Mouse (Mus musculus): Measurements from ENCODE around the gene Slc2a2.

Slc2a2 gene

GRCm38 (mm10) chr3:28697797-28698196 is at the start of gene Slc2a2:
Gene Slc2a2, plus strand, starts transcription at chr3:28697903.
- DNase-seq (ENCODE audit: extremely low spot score, low spot score): no peak

GRCm38 (mm10) chr3:28652574-28652973 is 45.1 kb upstream of the Slc2a2 start:
- DNase-seq (ENCODE audit: extremely low spot score, low spot score): no peak

DNA sequence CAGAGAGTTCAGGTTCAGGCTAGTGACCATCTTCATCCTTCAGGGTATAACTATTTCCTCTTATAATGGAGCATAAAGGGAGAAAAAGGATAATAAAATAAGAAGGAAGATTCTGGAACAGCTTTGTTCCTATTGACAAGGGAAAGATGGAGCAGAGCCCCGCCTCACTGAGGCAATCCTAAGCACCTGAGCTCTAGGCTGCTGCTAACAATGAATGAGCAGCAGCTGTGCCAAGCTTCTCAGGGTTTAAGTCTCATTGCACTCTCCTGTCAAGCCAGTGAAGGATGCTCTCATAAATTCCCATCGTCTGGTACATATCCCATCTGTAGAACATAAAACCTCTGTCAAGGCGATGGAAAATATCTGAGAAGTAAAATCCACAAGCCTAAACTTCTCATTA is 44.7 kb upstream of the Slc2a2 start:
- no peak for DNase-seq (ENCODE audit: extremely low spot score, low spot score)

DNA sequence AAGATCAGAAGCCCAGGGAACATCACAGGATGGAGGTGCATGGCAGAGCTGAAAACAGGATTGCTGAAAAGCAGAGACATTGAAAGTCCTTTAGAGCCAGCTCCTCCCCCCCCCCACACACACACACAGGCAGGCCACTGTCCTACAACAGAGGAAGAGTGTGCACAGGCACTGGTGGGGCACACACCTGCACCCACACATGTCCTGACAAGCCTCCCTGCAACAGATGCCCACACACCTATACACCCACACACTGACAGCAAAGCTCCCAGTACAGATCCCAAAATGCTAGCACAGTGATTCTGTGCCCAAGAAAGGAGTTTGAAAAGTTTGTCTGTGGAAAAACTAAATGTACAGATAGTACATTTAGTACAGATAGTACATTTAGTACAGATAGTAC is 43.0 kb upstream of the Slc2a2 start:
- DNase-seq (ENCODE audit: extremely low spot score, low spot score): no peak

- no peak for DNase-seq (ENCODE audit: extremely low spot score, low spot score)
Measured at GRCm38 (mm10) chr3:28658349-28658748, 39.4 kb upstream of the Slc2a2 start.

DNA sequence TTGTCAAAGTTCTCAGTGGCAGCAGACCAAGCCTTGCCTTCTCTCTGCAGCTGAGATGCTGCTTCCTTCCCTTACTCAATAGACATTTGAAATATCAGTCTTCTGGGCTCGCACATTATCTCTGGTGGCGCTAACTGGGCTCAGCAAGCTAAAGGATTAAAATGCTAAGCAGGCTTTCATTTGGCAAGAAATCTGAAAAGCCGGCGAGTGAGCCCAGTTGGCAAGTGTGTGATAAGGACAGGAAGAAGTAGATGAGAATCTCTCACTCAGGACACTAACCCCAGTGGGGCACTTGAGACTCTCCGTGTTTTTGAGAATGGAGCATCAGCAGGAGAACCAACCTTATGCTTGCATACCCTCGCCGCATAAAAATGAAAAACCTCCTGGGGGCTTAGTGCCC is 16.9 kb upstream of the Slc2a2 start:
- no peak for DNase-seq (ENCODE audit: extremely low spot score, low spot score)

GRCm38 (mm10) chr3:28681866-28682265 is 15.8 kb upstream of the Slc2a2 start:
- DNase-seq (ENCODE audit: extremely low spot score, low spot score): no peak

DNA sequence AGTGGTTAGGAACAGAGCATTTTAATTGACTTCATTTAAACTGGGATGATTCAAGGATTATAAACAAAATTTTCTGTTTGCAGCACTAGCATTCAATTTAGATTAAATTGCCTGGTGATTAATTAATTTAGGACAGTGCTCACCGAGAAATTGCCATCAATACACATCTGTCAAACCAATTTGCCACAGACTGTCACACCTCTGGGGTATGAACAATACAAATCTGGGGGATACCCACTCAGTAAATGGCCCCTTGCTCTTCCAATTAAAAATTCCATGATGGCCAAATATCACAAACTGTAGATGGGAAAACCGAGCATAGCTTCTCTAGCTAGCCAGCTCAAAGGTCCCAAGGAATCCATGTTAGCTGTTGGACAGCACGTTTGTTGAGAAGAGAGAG is 15.3 kb upstream of the Slc2a2 start:
- DNase-seq (ENCODE audit: extremely low spot score, low spot score): no peak

GRCm38 (mm10) chr3:28685510-28685909 is 12.2 kb upstream of the Slc2a2 start:
- DNase-seq (ENCODE audit: extremely low spot score, low spot score): no peak

DNA sequence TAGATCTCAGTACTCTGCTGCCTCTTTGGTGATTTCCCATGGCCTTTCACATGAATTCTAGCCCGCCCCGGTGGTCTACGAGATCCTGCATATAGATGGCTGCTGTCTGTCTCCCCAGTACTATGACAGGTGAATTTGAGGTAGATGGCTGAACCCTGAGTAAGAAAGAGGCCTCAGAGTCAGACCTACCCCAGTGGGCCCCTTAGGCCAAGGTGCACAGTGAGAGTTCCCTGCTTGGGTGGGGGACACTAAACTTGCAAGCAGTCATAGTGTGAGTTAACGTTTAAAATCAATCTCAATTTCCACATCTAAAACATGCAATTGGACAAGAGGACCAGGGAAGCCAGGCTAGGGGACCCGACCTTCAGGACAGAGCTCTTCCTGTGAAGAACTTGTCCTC is 2.9 kb upstream of the Slc2a2 start:
- no peak for DNase-seq (ENCODE audit: extremely low spot score, low spot score)

DNA sequence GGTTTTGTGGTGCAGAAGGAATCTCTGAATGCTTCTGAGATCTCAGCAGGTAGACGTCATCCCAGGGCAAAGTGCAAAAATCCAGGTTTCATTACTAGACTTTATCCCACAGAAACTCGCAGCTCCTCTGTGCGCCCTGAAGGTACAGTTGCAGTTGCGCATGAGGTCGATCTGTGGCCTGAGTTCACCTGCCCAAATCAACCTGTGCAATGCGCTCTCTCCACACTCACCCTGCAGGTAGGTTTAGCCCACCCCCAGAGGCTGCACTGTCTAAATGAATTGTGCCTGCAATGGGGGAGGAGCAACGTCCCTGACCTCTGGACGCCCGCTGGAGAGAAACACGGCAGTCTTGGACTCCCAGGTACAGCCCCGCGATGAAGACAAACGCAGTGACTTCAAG is 2.1 kb upstream of the Slc2a2 start:
- no peak for DNase-seq (ENCODE audit: extremely low spot score, low spot score)

- no peak for DNase-seq (ENCODE audit: extremely low spot score, low spot score)
Measured at GRCm38 (mm10) chr3:28696162-28696561, 1.5 kb upstream of the Slc2a2 start.

DNA sequence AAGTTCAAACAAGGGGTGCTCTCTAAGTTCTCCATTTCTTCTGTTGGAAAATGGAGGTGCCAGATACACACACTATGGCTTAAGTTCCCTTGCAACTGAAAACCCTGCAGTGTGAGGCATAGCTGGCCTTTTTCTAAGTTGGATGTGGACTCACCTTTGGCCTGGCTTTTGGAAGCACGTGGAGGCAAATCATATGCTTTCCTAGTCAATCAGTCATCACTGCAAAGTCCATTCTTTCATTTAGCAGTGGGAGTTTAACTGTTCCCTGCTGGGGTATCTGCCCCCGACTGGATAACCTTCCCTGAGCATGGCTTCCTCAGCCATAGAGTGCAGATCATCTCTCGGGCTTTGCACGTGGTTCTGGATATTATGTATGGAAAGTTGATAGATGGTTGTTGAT is 1.9 kb downstream of the Slc2a2 start:
- no peak for DNase-seq (ENCODE audit: extremely low spot score, low spot score)

DNA sequence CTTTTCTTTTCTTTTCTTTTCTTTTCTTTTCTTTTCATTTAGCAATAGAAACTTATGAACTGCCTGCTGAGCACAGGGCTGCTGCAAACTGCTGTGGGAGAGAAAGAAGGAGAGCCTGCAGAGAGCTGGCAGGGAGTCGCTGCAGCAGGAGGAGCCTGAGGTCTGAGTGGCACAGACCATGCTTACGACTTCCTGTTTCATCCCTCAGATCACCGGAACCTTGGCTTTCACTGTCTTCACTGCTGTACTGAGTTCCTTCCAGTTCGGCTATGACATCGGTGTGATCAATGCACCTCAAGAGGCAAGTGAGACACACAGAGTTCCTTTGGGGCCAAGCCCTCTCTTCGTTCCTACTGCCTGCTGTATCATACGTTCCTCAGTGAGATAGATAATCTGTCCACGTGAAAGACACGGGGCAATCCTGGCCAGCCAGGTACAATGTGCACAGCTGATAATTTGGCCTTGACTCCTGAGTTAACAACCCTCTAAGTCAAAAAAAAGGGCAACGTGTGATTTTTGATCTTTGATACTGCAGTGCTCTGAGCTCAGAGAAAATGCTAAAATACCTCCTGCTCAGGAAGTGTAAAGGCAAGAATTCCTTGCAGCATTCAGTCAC is 7.9 kb downstream of the Slc2a2 start:
- no peak for DNase-seq (ENCODE audit: extremely low spot score, low spot score)

DNA sequence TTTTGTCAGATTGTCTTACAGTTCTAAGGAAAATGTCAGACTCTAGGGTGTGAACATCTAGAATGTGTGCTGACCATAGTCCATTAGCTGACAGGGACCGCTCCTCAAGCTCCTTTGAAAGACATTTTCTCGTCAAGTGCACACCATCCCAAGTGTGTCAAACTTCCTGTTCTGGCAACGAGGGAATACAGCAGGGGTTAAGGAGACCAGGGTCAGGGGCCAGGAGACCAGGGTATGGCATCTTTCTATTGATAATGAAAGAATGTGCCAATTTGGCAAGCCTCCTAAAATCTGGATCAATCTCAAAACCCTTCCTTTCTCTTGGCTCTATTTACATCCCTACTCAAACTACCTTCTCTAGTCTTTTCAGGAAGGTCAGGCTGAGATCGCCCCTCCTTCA is 9.0 kb downstream of the Slc2a2 start:
- no peak for DNase-seq (ENCODE audit: extremely low spot score, low spot score)

DNA sequence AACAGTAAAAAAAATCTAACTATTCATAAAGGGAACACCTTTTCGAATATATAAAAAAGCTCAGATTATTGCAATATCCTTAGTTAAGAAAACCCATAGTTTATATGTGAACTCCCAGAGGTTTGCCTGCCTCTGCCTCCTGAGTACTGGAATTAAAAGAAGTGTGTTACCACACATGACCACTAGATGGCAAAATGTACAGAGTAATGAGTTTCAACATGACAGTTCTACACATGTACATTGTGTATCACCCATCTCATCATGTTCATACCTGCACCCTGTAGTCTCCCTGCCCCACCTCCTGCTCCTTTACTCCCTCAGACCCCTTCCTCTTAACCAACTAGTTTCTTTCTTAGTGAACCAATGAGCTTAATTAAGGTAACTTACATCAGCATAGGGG is 12.0 kb downstream of the Slc2a2 start:
- no peak for DNase-seq (ENCODE audit: extremely low spot score, low spot score)

DNA sequence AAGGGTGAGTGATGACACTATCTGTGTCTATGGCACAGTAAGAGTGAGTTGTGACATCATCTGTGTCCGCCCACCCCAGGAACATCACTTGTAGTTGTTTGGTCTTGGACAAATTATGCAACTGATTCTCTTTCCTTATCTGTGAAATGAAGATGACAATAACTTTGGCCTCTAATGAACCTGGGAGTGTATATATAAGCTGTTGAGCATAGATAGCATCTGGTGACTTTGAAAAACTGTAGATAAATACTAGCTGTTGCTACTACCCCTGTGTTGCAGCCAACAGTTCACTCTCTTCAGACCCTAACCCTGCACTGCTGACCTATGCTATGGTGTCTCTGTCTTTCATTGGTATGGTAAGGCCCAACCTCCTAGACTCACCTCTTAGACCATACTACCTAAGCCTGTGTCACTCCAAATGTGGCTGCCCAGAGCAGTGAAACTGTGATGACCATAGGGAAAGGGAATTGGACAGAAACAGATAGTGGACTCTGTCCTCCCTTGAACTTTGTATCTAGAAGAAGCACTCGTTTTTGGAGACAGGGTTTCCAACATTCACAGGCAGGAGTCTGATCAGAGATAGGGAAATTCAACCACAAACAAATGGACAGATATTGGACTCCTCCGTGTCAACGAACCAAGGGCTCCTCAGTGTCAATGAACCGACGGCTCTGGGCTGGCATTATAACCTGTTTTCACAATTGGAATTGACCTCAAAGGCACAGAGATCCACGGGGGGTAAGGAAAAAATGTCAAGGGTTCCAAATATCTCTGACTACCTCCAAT is 16.4 kb downstream of the Slc2a2 start:
- DNase-seq (ENCODE audit: extremely low spot score, low spot score): no peak

DNA sequence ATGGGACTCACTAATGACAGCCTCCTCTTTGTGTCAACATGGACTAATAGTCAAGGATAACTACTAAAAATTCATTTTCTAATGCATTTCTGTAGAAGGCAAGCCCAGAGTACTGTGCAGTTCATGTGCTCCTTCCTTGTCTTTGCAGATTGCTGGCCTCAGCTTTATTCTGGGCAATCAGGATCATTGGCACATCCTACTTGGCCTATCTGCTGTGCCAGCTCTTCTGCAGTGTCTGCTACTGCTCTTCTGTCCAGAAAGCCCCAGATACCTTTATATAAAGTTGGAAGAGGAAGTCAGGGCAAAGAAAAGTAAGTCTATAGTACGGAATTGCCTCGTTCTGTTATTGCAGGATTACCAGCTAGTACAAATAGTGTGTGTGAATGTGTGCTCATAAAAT is 20.8 kb downstream of the Slc2a2 start:
- DNase-seq (ENCODE audit: extremely low spot score, low spot score): no peak

- DNase-seq (ENCODE audit: extremely low spot score, low spot score): no peak
Measured at GRCm38 (mm10) chr3:28721218-28721617, 23.5 kb downstream of the Slc2a2 start.

GRCm38 (mm10) chr3:28721838-28722237 is 24.1 kb downstream of the Slc2a2 start:
- DNase-seq (ENCODE audit: extremely low spot score, low spot score): no peak

- no peak for DNase-seq (ENCODE audit: extremely low spot score, low spot score)
Measured at GRCm38 (mm10) chr3:28722531-28722930, 24.8 kb downstream of the Slc2a2 start.

DNA sequence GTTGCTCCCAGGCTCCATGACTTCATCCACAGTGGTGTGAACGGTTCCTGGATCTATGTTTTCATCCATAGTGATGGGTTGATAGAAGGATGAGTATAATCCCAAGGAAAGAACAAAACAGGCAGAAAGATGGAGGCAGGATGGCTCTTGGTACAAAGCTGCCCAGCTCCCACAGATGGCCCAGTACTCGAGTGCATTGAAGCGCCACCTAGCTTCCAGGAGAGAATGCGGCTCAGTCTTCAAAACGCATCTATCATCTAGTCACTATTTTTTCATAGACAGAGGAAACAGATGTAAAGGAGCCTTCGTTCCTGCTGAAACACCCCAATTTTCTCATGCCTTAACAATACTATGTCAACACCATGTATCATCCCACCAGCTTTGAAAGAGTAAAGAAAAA is 25.8 kb downstream of the Slc2a2 start:
- DNase-seq (ENCODE audit: extremely low spot score, low spot score): no peak

DNA sequence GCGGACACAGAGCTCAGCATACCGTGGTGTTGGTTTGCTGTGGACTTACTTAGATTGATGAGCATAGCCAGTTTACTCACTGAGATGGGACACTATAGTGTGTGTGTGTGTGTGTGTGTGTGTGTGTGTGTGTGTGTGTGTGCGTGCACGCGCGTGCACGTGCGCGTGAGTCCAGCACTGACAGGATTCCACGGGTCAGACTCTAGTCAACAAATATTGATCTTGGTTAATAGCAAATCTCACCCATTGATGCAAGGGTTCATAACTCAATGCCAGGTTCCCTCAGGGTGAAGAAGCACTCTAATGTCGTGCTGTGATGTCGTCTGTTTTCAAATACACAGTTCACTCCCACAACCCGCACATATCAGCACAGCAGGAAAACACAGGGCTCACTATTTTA is 27.5 kb downstream of the Slc2a2 start:
- DNase-seq (ENCODE audit: extremely low spot score, low spot score): no peak
